Mouse (Mus musculus) erythroblast, embryonic 14.5 days (primary cell): ENCODE results near the gene Fam122c.

ENCODE experiments used
- GATA1 ChIP-seq: IDR thresholded peaks from 2 replicates; pipeline ENCODE4 v1.6.1; 2012; ENCODE audit warnings: low read length, inconsistent platforms, mixed read lengths
- TAL1 ChIP-seq: IDR thresholded peaks from 3 replicates; pipeline ENCODE4 v1.6.1; 2012; ENCODE audit warnings: low read length, inconsistent platforms, mixed read lengths

DNA sequence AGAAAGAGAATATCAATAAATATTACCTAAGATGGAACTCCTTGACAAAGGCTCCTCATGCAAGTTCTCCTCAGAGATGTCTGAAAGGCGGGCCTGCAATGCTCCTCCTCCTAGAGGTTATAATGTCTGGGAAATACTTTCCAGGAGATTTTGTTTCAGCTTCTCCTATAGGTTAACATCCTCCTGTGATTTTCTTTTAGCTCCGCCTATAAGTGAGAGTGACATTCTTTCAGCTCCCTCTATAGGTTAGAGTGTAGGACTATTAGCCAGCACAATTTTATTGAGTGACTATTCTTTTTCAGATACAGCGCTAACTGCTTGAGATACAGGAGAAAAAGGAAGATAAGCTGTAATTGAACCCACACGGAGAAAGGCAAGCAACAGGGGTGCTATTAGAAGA is 33.2 kb upstream of the Fam122c start, which contains the start of gene Plac1:
- TF ChIP-seq GATA1 = no peak
- TF ChIP-seq TAL1 = no peak
